Mouse (Mus musculus): ENCODE data around the gene Mindy4.

Gene Mindy4

GRCm38 (mm10) chr6:55338934-55339825 is 136.0 kb downstream of the Mindy4 start:
- no peak for DNase-seq (ENCODE audit: low read depth, low spot score)

- no peak for DNase-seq (ENCODE audit: low read depth, low spot score)
These were observed 138.5 kb downstream of the Mindy4 start for GRCm38 (mm10) chr6:55341688-55342087.

GRCm38 (mm10) chr6:55342328-55342727 is 139.1 kb downstream of the Mindy4 start:
- DNase-seq (ENCODE audit: low read depth, low spot score): no peak

DNA sequence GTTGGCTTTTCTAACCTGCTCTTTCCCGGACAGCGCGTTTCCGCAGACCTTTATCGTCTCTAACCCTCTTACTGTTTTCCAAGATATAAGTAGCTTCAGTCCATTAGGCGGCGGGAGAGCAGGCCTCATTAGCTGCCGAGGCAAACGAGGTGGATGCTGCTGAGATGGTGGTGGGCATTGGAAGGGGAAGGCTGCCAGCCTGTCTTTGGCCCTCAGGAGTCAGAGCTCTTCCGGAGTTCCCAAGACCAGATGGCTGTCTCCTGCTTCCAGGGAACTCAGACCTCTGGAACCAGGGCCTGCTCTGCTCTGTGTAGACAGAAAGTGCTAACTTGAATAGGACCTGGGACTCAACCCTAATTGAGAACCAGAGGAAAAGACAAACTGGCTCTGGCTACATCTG is 140.3 kb downstream of the Mindy4 start:
- DNase-seq (ENCODE audit: low read depth, low spot score): no peak

- DNase-seq (ENCODE audit: low read depth, low spot score): no peak
These were observed 141.3 kb downstream of the Mindy4 start for GRCm38 (mm10) chr6:55344291-55345016.

- DNase-seq (ENCODE audit: low read depth, low spot score): no peak
These were observed 142.1 kb downstream of the Mindy4 start for GRCm38 (mm10) chr6:55345264-55345663.

- DNase-seq (ENCODE audit: low read depth, low spot score): no peak
These were observed 143.3 kb downstream of the Mindy4 start for GRCm38 (mm10) chr6:55346491-55346890.

GRCm38 (mm10) chr6:55347711-55348571 is 144.8 kb downstream of the Mindy4 start:
- no peak for DNase-seq (ENCODE audit: low read depth, low spot score)

DNA sequence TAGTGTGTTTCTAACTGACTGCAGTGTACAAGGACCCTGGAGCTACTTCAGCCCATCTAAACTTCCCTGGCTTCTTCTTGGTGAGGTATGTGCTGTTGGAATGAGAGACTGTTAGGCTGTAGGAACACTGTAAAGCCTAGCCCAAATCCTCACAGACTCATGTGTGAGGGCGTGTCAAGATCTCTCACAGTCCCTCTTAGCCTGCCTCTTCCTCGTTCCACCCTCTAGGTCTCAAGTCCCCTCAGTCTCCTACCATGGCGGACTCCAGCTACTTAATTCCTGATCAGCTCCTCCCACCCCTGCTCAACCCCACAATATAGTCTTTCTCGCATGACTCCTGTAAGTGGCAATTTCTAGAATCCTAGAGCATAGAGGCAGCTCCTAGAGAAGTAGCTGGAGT is 146.0 kb downstream of the Mindy4 start:
- DNase-seq (ENCODE audit: low read depth, low spot score): no peak

DNA sequence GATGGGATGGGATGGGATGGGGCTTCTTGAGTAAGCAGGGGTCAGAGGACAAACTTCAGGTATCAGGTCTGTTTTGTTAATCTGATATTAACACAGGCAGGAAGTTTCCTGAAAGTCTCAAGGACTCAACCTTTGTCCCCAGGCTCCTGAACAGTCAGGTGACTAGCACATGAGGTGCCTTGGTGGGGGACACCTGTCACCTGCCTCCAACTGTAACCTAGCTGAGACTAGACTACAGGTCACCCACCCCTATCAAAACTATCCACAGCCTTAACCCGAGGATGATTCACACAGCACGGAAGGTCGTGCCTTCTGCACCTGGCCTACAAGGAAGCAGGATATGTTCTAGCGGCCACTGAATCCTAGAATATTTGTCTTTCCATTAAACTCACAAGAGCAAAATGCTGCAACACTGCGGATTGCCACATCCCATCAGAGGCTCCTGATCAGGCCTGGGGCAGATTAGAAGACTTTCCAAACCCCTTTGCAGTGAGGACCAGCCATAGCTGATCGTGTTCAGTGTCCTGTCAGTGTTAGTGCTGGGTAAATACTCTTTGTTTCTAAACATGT is 147.3 kb downstream of the Mindy4 start:
- no peak for DNase-seq (ENCODE audit: low read depth, low spot score)

DNA sequence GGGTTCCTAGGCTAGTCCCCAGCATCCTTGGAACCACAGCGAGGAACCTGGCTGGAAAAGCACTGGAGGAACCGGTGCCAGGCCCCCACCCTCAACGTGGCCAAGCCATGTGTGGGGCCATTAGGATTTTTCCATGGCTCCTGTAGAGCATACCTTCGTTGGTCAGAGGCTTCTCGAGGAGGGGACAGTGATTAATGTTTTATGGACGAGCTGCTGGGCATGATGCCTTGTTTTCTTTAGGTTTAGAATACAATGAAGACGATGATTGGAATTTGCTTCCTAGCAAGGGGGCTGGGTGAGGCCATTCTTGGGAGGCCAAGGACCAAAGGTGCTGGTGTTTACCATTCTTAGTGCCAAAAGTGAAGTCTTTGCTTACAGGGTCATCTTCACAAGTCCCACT is 148.5 kb downstream of the Mindy4 start:
- DNase-seq (ENCODE audit: low read depth, low spot score): no peak

DNA sequence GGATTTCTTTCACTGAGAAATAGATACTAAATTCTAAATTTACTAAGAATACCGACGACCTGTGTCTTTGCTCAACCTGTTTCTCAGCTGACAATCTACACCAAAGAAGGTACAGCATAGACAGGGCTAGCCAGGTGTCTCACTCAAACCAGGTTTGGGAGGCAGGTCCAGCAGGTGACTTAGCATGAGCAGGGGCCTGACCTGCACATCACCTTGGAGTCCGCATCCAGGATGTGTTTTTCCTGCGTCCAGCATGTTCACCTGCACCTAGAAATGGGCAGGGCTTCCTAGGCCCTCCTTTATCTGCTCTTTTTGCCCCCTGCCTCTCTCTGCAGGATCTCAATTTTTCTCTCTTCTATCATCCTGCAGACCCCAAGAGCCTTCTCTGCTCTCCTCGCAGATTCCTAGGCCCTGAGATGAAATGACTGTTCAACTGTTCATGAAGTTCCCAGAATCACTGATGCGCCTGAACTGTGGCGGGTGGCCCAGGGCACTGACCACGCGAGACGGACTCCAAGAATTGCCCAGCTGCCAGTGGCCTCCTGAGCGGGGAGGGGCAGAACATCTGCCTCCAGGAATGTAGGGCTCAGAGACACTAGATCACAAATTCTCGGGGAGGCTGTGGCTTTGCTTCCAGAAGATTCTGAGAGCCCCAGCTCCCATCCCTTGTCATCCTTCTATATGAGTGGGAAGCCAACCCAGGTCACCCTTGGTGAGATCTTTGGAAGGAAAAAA is 150.7 kb downstream of the Mindy4 start:
- DNase-seq (ENCODE audit: low read depth, low spot score): no peak

DNA sequence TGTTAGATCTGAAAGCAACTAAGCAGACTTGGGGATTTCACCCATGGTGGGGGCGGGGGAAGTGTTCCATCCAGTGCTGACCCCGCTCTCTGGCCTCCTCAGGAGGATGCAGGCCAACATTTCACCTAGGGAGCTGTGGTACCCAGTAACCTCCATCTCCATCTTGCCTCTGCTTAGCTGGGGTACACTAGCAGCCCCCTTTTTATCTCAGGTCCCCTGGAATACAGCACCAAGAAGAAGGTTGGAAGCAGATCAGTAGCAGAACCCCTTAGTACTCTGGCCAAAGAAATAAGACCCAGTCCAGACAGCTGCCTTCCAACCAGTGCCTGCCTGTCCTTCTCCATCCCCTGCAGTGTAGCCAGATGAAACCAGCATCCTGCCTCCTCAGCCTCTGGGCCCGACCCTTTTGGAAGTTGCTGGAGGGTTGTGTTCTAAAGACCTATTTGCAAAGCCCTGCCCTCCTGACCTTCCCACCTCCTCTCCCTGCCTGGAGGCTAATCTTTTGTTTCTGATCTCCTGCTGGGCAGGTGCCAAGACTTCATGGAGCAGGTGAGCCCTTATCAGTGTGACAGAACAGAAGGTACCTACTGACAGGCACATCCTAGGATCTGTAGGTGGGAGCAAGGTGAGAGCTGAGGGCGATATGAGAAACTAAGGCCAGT is 151.4 kb downstream of the Mindy4 start:
- no peak for DNase-seq (ENCODE audit: low read depth, low spot score)

DNA sequence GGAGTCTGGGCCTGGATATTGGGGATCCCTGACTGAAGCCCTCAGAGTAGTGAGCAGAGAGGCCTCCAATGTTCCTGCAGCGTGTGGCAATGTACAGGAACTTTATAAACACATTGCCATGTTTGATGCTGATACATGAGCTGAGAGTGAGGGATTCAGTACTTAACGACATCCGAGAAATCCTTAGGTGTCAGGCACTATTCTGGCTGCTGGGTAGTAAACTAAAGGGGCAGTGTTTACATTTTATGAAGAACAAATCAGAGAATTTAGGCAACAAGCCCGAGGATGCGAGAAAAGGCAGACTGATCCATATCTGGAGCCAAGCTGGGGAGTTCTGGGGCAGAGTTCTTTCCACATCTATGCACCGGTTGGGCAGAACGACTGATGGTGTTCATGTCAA is 152.4 kb downstream of the Mindy4 start:
- no peak for DNase-seq (ENCODE audit: low read depth, low spot score)

- no peak for DNase-seq (ENCODE audit: low read depth, low spot score)
These were observed 153.0 kb downstream of the Mindy4 start for GRCm38 (mm10) chr6:55356017-55356703.

GRCm38 (mm10) chr6:55356976-55357635 is 153.9 kb downstream of the Mindy4 start:
- DNase-seq (ENCODE audit: low read depth, low spot score): no peak

GRCm38 (mm10) chr6:55357636-55358031 is 154.5 kb downstream of the Mindy4 start:
- DNase-seq (ENCODE audit: low read depth, low spot score): no peak

DNA sequence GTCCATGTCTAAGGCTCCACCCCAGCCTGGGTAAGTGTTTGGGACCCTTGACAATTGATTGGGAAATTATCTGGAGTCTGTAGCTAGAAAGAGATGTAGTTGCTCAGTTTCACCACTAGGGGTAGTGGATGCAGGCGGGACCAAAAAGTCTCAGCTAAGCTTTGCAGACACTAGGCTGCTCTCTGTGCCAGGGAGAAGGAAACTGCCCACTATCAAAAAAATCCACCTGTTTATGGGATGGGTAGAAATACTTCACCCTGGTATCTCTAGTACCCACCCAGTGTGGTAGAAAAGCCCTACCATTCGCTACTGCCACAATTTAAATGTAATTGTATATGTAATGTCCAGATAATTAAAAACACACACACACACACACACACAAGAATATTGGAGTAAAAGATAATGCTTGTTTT is 155.6 kb downstream of the Mindy4 start:
- no peak for DNase-seq (ENCODE audit: low read depth, low spot score)

- DNase-seq (ENCODE audit: low read depth, low spot score): no peak
These were observed 159.5 kb downstream of the Mindy4 start for GRCm38 (mm10) chr6:55362663-55363062.
